Mouse (Mus musculus): ENCODE data around the gene Tmem127. TPM values are rescaled to one million over a fixed set of nuclear protein-coding genes. Genes with fewer than 3 reads are reported as not detected.
A peak's percentile ranks its signal among the peaks of the same experiment; 100 is the strongest.
"Not testable (repeated sequence)": the region's sequence is repeated elsewhere in the genome, so short reads cannot be mapped to it uniquely, and the experiment has no call there.

Tmem127 gene
- total RNA-seq, 2 experiments from 2014 or later, result 8.3 to 20.6 TPM

- no peak for ATAC-seq (replicated peaks; ENCODE audit: low FRiP score, poor library complexity, severe bottlenecking)
These were observed 11.6 kb downstream of the Tmem127 start for GRCm38 (mm10) chr2:127259340-127259739.

- ATAC-seq (replicated peaks; ENCODE audit: low FRiP score, poor library complexity, severe bottlenecking), result no peak
These were observed 14.8 kb downstream of the Tmem127 start for GRCm38 (mm10) chr2:127262480-127262879.

GRCm38 (mm10) chr2:127267854-127268253, 20.1 kb downstream of the Tmem127 start:
- no peak for ATAC-seq (replicated peaks; ENCODE audit: low FRiP score, poor library complexity, severe bottlenecking)

GRCm38 (mm10) chr2:127269491-127270299, 22.0 kb downstream of the Tmem127 start, which contains the start of gene Stard7:
Stard7 (plus strand) TSS chr2:127270218.
- peak; percentile 95 for ATAC-seq (replicated peaks; ENCODE audit: low FRiP score, poor library complexity, severe bottlenecking)

GRCm38 (mm10) chr2:127270300-127271041, 22.8 kb downstream of the Tmem127 start:
- peak; percentile 86 for ATAC-seq (replicated peaks; ENCODE audit: low FRiP score, poor library complexity, severe bottlenecking)

GRCm38 (mm10) chr2:127271042-127271515, 23.4 kb downstream of the Tmem127 start:
- no peak for ATAC-seq (replicated peaks; ENCODE audit: low FRiP score, poor library complexity, severe bottlenecking)

GRCm38 (mm10) chr2:127272049-127272448, 24.3 kb downstream of the Tmem127 start:
- ATAC-seq (replicated peaks; ENCODE audit: low FRiP score, poor library complexity, severe bottlenecking), result not testable (repeated sequence)

GRCm38 (mm10) chr2:127272806-127273205, 25.1 kb downstream of the Tmem127 start:
- ATAC-seq (replicated peaks; ENCODE audit: low FRiP score, poor library complexity, severe bottlenecking), result no peak

- no peak for ATAC-seq (replicated peaks; ENCODE audit: low FRiP score, poor library complexity, severe bottlenecking)
These were observed 26.9 kb downstream of the Tmem127 start for GRCm38 (mm10) chr2:127274590-127274989.

- no peak for ATAC-seq (replicated peaks; ENCODE audit: low FRiP score, poor library complexity, severe bottlenecking)
These were observed 28.0 kb downstream of the Tmem127 start for GRCm38 (mm10) chr2:127275551-127276320.

GRCm38 (mm10) chr2:127278162-127278561, 30.5 kb downstream of the Tmem127 start:
- no peak for ATAC-seq (replicated peaks; ENCODE audit: low FRiP score, poor library complexity, severe bottlenecking)

- no peak for ATAC-seq (replicated peaks; ENCODE audit: low FRiP score, poor library complexity, severe bottlenecking)
These were observed 44.5 kb downstream of the Tmem127 start for GRCm38 (mm10) chr2:127292250-127292649.

GRCm38 (mm10) chr2:127297001-127297805, 49.5 kb downstream of the Tmem127 start:
- ATAC-seq (replicated peaks; ENCODE audit: low FRiP score, poor library complexity, severe bottlenecking), result no peak

- ATAC-seq (replicated peaks; ENCODE audit: low FRiP score, poor library complexity, severe bottlenecking), result no peak
These were observed 50.3 kb downstream of the Tmem127 start for GRCm38 (mm10) chr2:127298056-127298455.

GRCm38 (mm10) chr2:127300701-127301100, 53.0 kb downstream of the Tmem127 start:
- ATAC-seq (replicated peaks; ENCODE audit: low FRiP score, poor library complexity, severe bottlenecking), result no peak

GRCm38 (mm10) chr2:127301883-127302282, 54.2 kb downstream of the Tmem127 start:
- ATAC-seq (replicated peaks; ENCODE audit: low FRiP score, poor library complexity, severe bottlenecking), result 0 out of 2 replicates have a peak, but pooled peaks have one; percentile 21

GRCm38 (mm10) chr2:127304192-127304591, 56.5 kb downstream of the Tmem127 start:
- peak; percentile 45; the same call in 1 of the 2 replicates for ATAC-seq (replicated peaks; ENCODE audit: low FRiP score, poor library complexity, severe bottlenecking)

GRCm38 (mm10) chr2:127304609-127305210, 57.0 kb downstream of the Tmem127 start:
- ATAC-seq (replicated peaks; ENCODE audit: low FRiP score, poor library complexity, severe bottlenecking), result peak; percentile 54

- no peak for ATAC-seq (replicated peaks; ENCODE audit: low FRiP score, poor library complexity, severe bottlenecking)
These were observed 58.4 kb downstream of the Tmem127 start for GRCm38 (mm10) chr2:127306123-127306522.
